Mouse (Mus musculus) frontal cortex, adult 2 months (tissue): ENCODE measurements around the gene Upp2. TPM values are rescaled to one million over a fixed set of nuclear protein-coding genes. Genes with fewer than 3 reads are reported as not detected.

ENCODE experiments used
- DNase-seq, 2 experiments: peaks; one replicate each; pipeline ENCODE4 v3.0.0; 2022; ENCODE audit warnings: low spot score in 1 of 2; ENCODE audit errors: extremely low spot score in 1 of 2
- polyA plus RNA-seq: library from polyadenylated mRNA; depleted of rRNA; stranded (reverse); fragments of >200 nt; gene quantifications from 2 replicates; pipeline ENCODE4 v1.2.3, GENCODE M21; 2012

The Upp2 gene
- polyA plus RNA-seq, 1 experiment, result 41.0 TPM

GRCm38 (mm10) chr2:58550488-58550887 lies 16.6 kb upstream of the Upp2 start:
- no peak for DNase-seq

- no peak for DNase-seq
Measured at GRCm38 (mm10) chr2:58551866-58552265, 15.2 kb upstream of the Upp2 start.

GRCm38 (mm10) chr2:58552296-58552695 lies 14.8 kb upstream of the Upp2 start:
- DNase-seq, result no peak

- no peak for DNase-seq
Measured at GRCm38 (mm10) chr2:58557045-58557845, 9.9 kb upstream of the Upp2 start.

GRCm38 (mm10) chr2:58562137-58562536 lies 5.0 kb upstream of the Upp2 start:
- DNase-seq, result no peak

- DNase-seq, result peak; percentile 46 to 79
Measured at GRCm38 (mm10) chr2:58565267-58565666, 1.8 kb upstream of the Upp2 start.

GRCm38 (mm10) chr2:58566049-58566409 lies 1.1 kb upstream of the Upp2 start:
- DNase-seq, result no peak

GRCm38 (mm10) chr2:58566410-58567065 lies 560 bp upstream of the Upp2 start:
- peak; percentile 18 to 53 for DNase-seq

- no peak for DNase-seq
Measured at GRCm38 (mm10) chr2:58567866-58568719, 995 bp downstream of the Upp2 start.

- DNase-seq, result no peak
Measured at GRCm38 (mm10) chr2:58568841-58569645, 1.9 kb downstream of the Upp2 start.

GRCm38 (mm10) chr2:58574167-58574566 lies 7.1 kb downstream of the Upp2 start:
- DNase-seq, result no peak

GRCm38 (mm10) chr2:58586311-58586710 lies 19.2 kb downstream of the Upp2 start:
- DNase-seq, result peak; percentile 66 to 80

- peak; percentile 69 to 76 for DNase-seq
Measured at GRCm38 (mm10) chr2:58589637-58590036, 22.5 kb downstream of the Upp2 start.

- DNase-seq, result no peak
Measured at GRCm38 (mm10) chr2:58590055-58590454, 23.0 kb downstream of the Upp2 start.

GRCm38 (mm10) chr2:58595350-58595749 lies 28.3 kb downstream of the Upp2 start:
- no peak for DNase-seq

- DNase-seq, result peak in 1 of 2 experiments; percentile 56
Measured at GRCm38 (mm10) chr2:58596774-58597342, 29.8 kb downstream of the Upp2 start.

GRCm38 (mm10) chr2:58597556-58597955 lies 30.5 kb downstream of the Upp2 start:
- DNase-seq, result no peak

- DNase-seq, result no peak
Measured at GRCm38 (mm10) chr2:58599639-58600038, 32.5 kb downstream of the Upp2 start.

GRCm38 (mm10) chr2:58601382-58601781 lies 34.3 kb downstream of the Upp2 start:
- DNase-seq, result no peak

GRCm38 (mm10) chr2:58603379-58603778 lies 36.3 kb downstream of the Upp2 start:
- DNase-seq, result no peak
